Mouse (Mus musculus): ENCODE measurements at regions not wholly inside any gene's neighbourhood (a gene's known extent, or its start where the extent isn't known, plus 50 kb on each side); places are given as distances from the start of the nearest gene placed in this dataset.

GRCm38 (mm10) chr6:126362331-126362730, 172.9 kb downstream of the Kcna5 start:
- no peak overlapping the region for H3K4me3 ChIP-seq (ENCODE audit: control insufficient read depth in 1 of 2, insufficient read depth in 1 of 2, low read depth in 1 of 2, low read length in 2 of 2)
- no peak overlapping the region for H3K4me2 ChIP-seq (ENCODE audit: low read length)
- 68% methylated on average over 3 of the region's 3 CpGs for WGBS
- no peak overlapping the region for H3K9ac ChIP-seq (ENCODE audit: low read length)
- no peaks in the 10 kb centered on the region for H3K27me3 ChIP-seq (ENCODE audit: control insufficient read depth, insufficient read depth, low read length)
- H3K27ac ChIP-seq (replicated peaks in 1 of 2; ENCODE audit: control insufficient read depth in 1 of 2, insufficient read depth in 1 of 2, low read depth in 2 of 2, low read length in 2 of 2) = no peak overlapping the region
- H3K9me3 ChIP-seq (ENCODE audit: control insufficient read depth, low read length) = no peaks in the 10 kb centered on the region
- H3K4me1 ChIP-seq (ENCODE audit: control insufficient read depth in 2 of 2, insufficient read depth in 2 of 2, low read length in 2 of 2) = no peaks in the 10 kb centered on the region
- no peak for ATAC-seq (ENCODE audit: insufficient number of reproducible peaks, insufficient read depth, low FRiP score, low read depth)
- H3K36me3 ChIP-seq (ENCODE audit: control insufficient read depth, insufficient read depth, low read length) = no peaks in the 10 kb centered on the region

GRCm38 (mm10) chr6:126353346-126353745, 181.9 kb downstream of the Kcna5 start:
- WGBS = 7% methylated on average over 2 of the region's 2 CpGs
- H3K36me3 ChIP-seq (ENCODE audit: control insufficient read depth, insufficient read depth, low read length) = no peaks in the 10 kb centered on the region
- H3K9me3 ChIP-seq (ENCODE audit: control insufficient read depth, low read length) = no peaks in the 10 kb centered on the region
- H3K4me1 ChIP-seq (ENCODE audit: control insufficient read depth in 2 of 2, insufficient read depth in 2 of 2, low read length in 2 of 2) = peaks cover 0 to 2% of the 10 kb centered on the region in 2 experiments; a peak in 1 of 4 replicates
- H3K27ac ChIP-seq (replicated peaks in 1 of 2; ENCODE audit: control insufficient read depth in 1 of 2, insufficient read depth in 1 of 2, low read depth in 2 of 2, low read length in 2 of 2) = no peak overlapping the region
- no peak overlapping the region for H3K4me2 ChIP-seq (ENCODE audit: low read length)
- no peak overlapping the region for H3K4me3 ChIP-seq (ENCODE audit: control insufficient read depth in 1 of 2, insufficient read depth in 1 of 2, low read depth in 1 of 2, low read length in 2 of 2)
- H3K9ac ChIP-seq (ENCODE audit: low read length) = no peak overlapping the region
- H3K27me3 ChIP-seq (ENCODE audit: control insufficient read depth, insufficient read depth, low read length) = no peaks in the 10 kb centered on the region
- no peak for ATAC-seq (ENCODE audit: insufficient number of reproducible peaks, insufficient read depth, low FRiP score, low read depth)

- H3K4me3 ChIP-seq (ENCODE audit: control insufficient read depth in 1 of 2, insufficient read depth in 1 of 2, low read depth in 1 of 2, low read length in 2 of 2) = no peak overlapping the region
These were observed 183.8 kb upstream of the Ntf3 start for GRCm38 (mm10) chr6:126350476-126350875.

GRCm38 (mm10) chr6:126349905-126350304, 183.2 kb upstream of the Ntf3 start:
- WGBS = 30% methylated on average over 2 of the region's 2 CpGs
- no peaks in the 10 kb centered on the region for H3K9me3 ChIP-seq (ENCODE audit: control insufficient read depth, low read length)
- H3K9ac ChIP-seq (ENCODE audit: low read length) = no peak overlapping the region
- no peak overlapping the region for H3K4me3 ChIP-seq (ENCODE audit: control insufficient read depth in 1 of 2, insufficient read depth in 1 of 2, low read depth in 1 of 2, low read length in 2 of 2)
- no peak for ATAC-seq (ENCODE audit: insufficient number of reproducible peaks, insufficient read depth, low FRiP score, low read depth)
- no peaks in the 10 kb centered on the region for H3K27me3 ChIP-seq (ENCODE audit: control insufficient read depth, insufficient read depth, low read length)
- no peak overlapping the region for H3K4me2 ChIP-seq (ENCODE audit: low read length)
- no peaks in the 10 kb centered on the region for H3K36me3 ChIP-seq (ENCODE audit: control insufficient read depth, insufficient read depth, low read length)
- H3K4me1 ChIP-seq (ENCODE audit: control insufficient read depth in 2 of 2, insufficient read depth in 2 of 2, low read length in 2 of 2) = peaks cover 0 to 2% of the 10 kb centered on the region in 2 experiments; a peak in 1 of 4 replicates
- no peak overlapping the region for H3K27ac ChIP-seq (replicated peaks in 1 of 2; ENCODE audit: control insufficient read depth in 1 of 2, insufficient read depth in 1 of 2, low read depth in 2 of 2, low read length in 2 of 2)

More at GRCm38 (mm10) chr6:126350476-126350875, 183.8 kb upstream of the Ntf3 start:
- ATAC-seq (ENCODE audit: insufficient number of reproducible peaks, insufficient read depth, low FRiP score, low read depth) = no peak
- Histone ChIP-seq H3K4me2 (ENCODE audit: low read length) (no peak overlapping the region), H3K4me1 (ENCODE audit: control insufficient read depth in 2 of 2, insufficient read depth in 2 of 2, low read length in 2 of 2) (peaks cover 0 to 2% of the 10 kb centered on the region in 2 experiments; a peak in 1 of 4 replicates), H3K27ac (replicated peaks in 1 of 2; ENCODE audit: control insufficient read depth in 1 of 2, insufficient read depth in 1 of 2, low read depth in 2 of 2, low read length in 2 of 2) (no peak overlapping the region), H3K27me3 (ENCODE audit: control insufficient read depth, insufficient read depth, low read length) (no peaks in the 10 kb centered on the region), H3K9me3 (ENCODE audit: control insufficient read depth, low read length) (no peaks in the 10 kb centered on the region), H3K36me3 (ENCODE audit: control insufficient read depth, insufficient read depth, low read length) (no peaks in the 10 kb centered on the region), H3K9ac (ENCODE audit: low read length) (no peak overlapping the region)
- WGBS = 44% methylated on average over 2 of the region's 2 CpGs

- H3K4me1 ChIP-seq (ENCODE audit: control insufficient read depth in 2 of 2, insufficient read depth in 2 of 2, low read length in 2 of 2) = no peaks in the 10 kb centered on the region
- ATAC-seq (ENCODE audit: insufficient number of reproducible peaks, insufficient read depth, low FRiP score, low read depth) = no peak
- no peaks in the 10 kb centered on the region for H3K27me3 ChIP-seq (ENCODE audit: control insufficient read depth, insufficient read depth, low read length)
- no peak overlapping the region for H3K27ac ChIP-seq (replicated peaks in 1 of 2; ENCODE audit: control insufficient read depth in 1 of 2, insufficient read depth in 1 of 2, low read depth in 2 of 2, low read length in 2 of 2)
- H3K4me3 ChIP-seq (ENCODE audit: control insufficient read depth in 1 of 2, insufficient read depth in 1 of 2, low read depth in 1 of 2, low read length in 2 of 2) = no peak overlapping the region
- no peaks in the 10 kb centered on the region for H3K36me3 ChIP-seq (ENCODE audit: control insufficient read depth, insufficient read depth, low read length)
- no peak overlapping the region for H3K9ac ChIP-seq (ENCODE audit: low read length)
- no peak overlapping the region for H3K4me2 ChIP-seq (ENCODE audit: low read length)
- H3K9me3 ChIP-seq (ENCODE audit: control insufficient read depth, low read length) = no peaks in the 10 kb centered on the region
- WGBS = 55% methylated on average over 5 of the region's 5 CpGs
These were observed 178.5 kb upstream of the Ntf3 start for GRCm38 (mm10) chr6:126345221-126345620.

- Histone ChIP-seq H3K27ac (replicated peaks in 1 of 2; ENCODE audit: control insufficient read depth in 1 of 2, insufficient read depth in 1 of 2, low read depth in 2 of 2, low read length in 2 of 2) (no peak overlapping the region), H3K4me3 (ENCODE audit: control insufficient read depth in 1 of 2, insufficient read depth in 1 of 2, low read depth in 1 of 2, low read length in 2 of 2) (no peak overlapping the region), H3K9ac (ENCODE audit: low read length) (no peak overlapping the region), H3K4me2 (ENCODE audit: low read length) (no peak overlapping the region), H3K4me1 (ENCODE audit: control insufficient read depth in 2 of 2, insufficient read depth in 2 of 2, low read length in 2 of 2) (no peaks in the 10 kb centered on the region), H3K36me3 (ENCODE audit: control insufficient read depth, insufficient read depth, low read length) (no peaks in the 10 kb centered on the region), H3K27me3 (ENCODE audit: control insufficient read depth, insufficient read depth, low read length) (no peaks in the 10 kb centered on the region), H3K9me3 (ENCODE audit: control insufficient read depth, low read length) (no peaks in the 10 kb centered on the region)
- WGBS = 53% methylated on average over 10 of the region's 10 CpGs
- no peak for ATAC-seq (ENCODE audit: insufficient number of reproducible peaks, insufficient read depth, low FRiP score, low read depth)
These were observed 173.4 kb upstream of the Ntf3 start for GRCm38 (mm10) chr6:126340098-126340610.

GRCm38 (mm10) chr6:126337711-126338110, 171.0 kb upstream of the Ntf3 start:
- Histone ChIP-seq H3K27me3 (ENCODE audit: control insufficient read depth, insufficient read depth, low read length) (no peaks in the 10 kb centered on the region), H3K27ac (replicated peaks in 1 of 2; ENCODE audit: control insufficient read depth in 1 of 2, insufficient read depth in 1 of 2, low read depth in 2 of 2, low read length in 2 of 2) (no peak overlapping the region), H3K4me3 (ENCODE audit: control insufficient read depth in 1 of 2, insufficient read depth in 1 of 2, low read depth in 1 of 2, low read length in 2 of 2) (no peak overlapping the region), H3K9ac (ENCODE audit: low read length) (no peak overlapping the region), H3K4me1 (ENCODE audit: control insufficient read depth in 2 of 2, insufficient read depth in 2 of 2, low read length in 2 of 2) (no peaks in the 10 kb centered on the region), H3K36me3 (ENCODE audit: control insufficient read depth, insufficient read depth, low read length) (no peaks in the 10 kb centered on the region), H3K4me2 (ENCODE audit: low read length) (no peak overlapping the region), H3K9me3 (ENCODE audit: control insufficient read depth, low read length) (no peaks in the 10 kb centered on the region)
- ATAC-seq (ENCODE audit: insufficient number of reproducible peaks, insufficient read depth, low FRiP score, low read depth) = no peak
- WGBS = 81% methylated on average over 8 of the region's 8 CpGs

- H3K27me3 ChIP-seq (ENCODE audit: control insufficient read depth, insufficient read depth, low read length) = no peaks in the 10 kb centered on the region
- no peaks in the 10 kb centered on the region for H3K36me3 ChIP-seq (ENCODE audit: control insufficient read depth, insufficient read depth, low read length)
- ATAC-seq (ENCODE audit: insufficient number of reproducible peaks, insufficient read depth, low FRiP score, low read depth) = no peak
- H3K4me3 ChIP-seq (ENCODE audit: control insufficient read depth in 1 of 2, insufficient read depth in 1 of 2, low read depth in 1 of 2, low read length in 2 of 2) = no peak overlapping the region
- no peaks in the 10 kb centered on the region for H3K9me3 ChIP-seq (ENCODE audit: control insufficient read depth, low read length)
- no peaks in the 10 kb centered on the region for H3K4me1 ChIP-seq (ENCODE audit: control insufficient read depth in 2 of 2, insufficient read depth in 2 of 2, low read length in 2 of 2)
- no peak overlapping the region for H3K9ac ChIP-seq (ENCODE audit: low read length)
- 82% methylated on average over 8 of the region's 8 CpGs for WGBS
- H3K27ac ChIP-seq (replicated peaks in 1 of 2; ENCODE audit: control insufficient read depth in 1 of 2, insufficient read depth in 1 of 2, low read depth in 2 of 2, low read length in 2 of 2) = no peak overlapping the region
- H3K4me2 ChIP-seq (ENCODE audit: low read length) = no peak overlapping the region
These were observed 167.5 kb upstream of the Ntf3 start for GRCm38 (mm10) chr6:126334258-126334657.
